Mouse (Mus musculus): Measurements from ENCODE around the gene Zfp296. TPM values are rescaled to one million over a fixed set of nuclear protein-coding genes. Genes with fewer than 3 reads are reported as not detected.

The Zfp296 gene
- total RNA-seq, 1 experiment, result 32.2 TPM

DNA sequence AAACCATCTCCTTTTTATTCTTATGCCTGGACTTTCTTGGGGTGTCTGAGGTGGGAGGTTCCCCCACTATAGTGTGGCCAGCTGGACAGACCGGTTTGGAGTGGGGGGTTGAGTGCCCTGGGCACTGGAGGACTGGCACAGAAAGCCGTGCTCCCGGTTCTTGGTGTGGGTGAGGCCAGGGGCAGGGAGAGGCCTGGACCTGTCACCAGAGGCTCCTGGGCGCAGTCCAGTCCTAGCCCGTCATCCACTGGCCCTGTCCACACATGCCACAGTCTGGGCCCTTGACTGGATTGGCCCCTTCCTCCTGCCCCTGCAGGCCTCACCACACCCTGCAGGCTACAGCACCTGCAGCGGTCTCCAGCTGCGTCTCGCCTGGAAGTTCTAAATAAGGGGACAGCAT lies 3.5 kb downstream of the Zfp296 start:
- TF ChIP-seq ZC3H11A (IDR thresholded peaks at IDR 0.05; ENCODE audit: borderline replicate concordance, low read depth, low read length) (no peak), CHD2 (IDR thresholded peaks at IDR 0.05; ENCODE audit: low read depth, low read length) (no peak), MAFK (IDR thresholded peaks at IDR 0.05; ENCODE audit: insufficient read depth, low read depth, low read length) (no peak), HCFC1 (IDR thresholded peaks at IDR 0.05; ENCODE audit: borderline replicate concordance, insufficient read depth, low read length) (no peak), ZNF384 (IDR thresholded peaks at IDR 0.05; ENCODE audit: low read depth, low read length) (no peak)
- H3K27ac ChIP-seq (ENCODE audit: insufficient read depth, low read depth, low read length, poor library complexity, severe bottlenecking), result no peak overlapping the region
- peaks cover 44% of the 10 kb centered on the region for H3K36me3 ChIP-seq (ENCODE audit: control insufficient read depth, insufficient read depth, low read length, poor library complexity, severe bottlenecking)
- H3K9me3 ChIP-seq (ENCODE audit: control insufficient read depth, insufficient read depth, low read depth, low read length), result no peaks in the 10 kb centered on the region
- no peak for DNase-seq (ENCODE audit: low read depth, low spot score)
- in situ Hi-C loops (cut with MboI; ENCODE audit: low sequenced_read_pairs in 2 of 2, unreplicated experiment in 2 of 2), result no loop called here
- no peak overlapping the region for H3K9ac ChIP-seq (ENCODE audit: insufficient read depth, low read depth, low read length, poor library complexity, severe bottlenecking)
- no peak overlapping the region for H3K4me3 ChIP-seq (ENCODE audit: insufficient read depth in 1 of 2, low read depth in 1 of 2, low read length in 2 of 2, poor library complexity in 1 of 2, severe bottlenecking in 1 of 2)
- H3K4me1 ChIP-seq (ENCODE audit: control insufficient read depth in 2 of 2, insufficient read depth in 2 of 2, low read length in 2 of 2, poor library complexity in 1 of 2), result peaks cover 1 to 33% of the 10 kb centered on the region in 2 experiments

DNA sequence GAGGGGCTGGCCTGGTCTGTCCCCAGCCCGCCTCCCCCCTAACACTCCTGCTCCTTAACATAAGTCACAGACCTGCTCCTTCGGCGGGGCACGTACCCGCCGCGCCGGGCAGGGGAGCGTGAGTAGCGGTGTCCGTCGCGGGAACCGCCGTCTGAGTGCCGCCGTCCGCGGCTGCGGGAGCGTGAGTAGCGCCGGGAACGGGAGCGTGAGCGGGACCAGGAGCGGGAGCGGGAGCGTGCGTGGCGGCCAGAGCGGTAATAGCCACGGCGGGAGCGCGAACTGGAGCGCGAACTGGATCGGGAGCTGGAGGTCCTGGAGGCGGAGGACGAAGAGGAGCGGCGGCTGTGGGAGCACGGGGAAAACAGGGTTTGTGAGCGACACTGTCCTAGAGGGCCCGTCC lies 9.2 kb downstream of the Zfp296 start:
- Histone ChIP-seq H3K4me3 (ENCODE audit: insufficient read depth in 1 of 2, low read depth in 1 of 2, low read length in 2 of 2, poor library complexity in 1 of 2, severe bottlenecking in 1 of 2) (peak overlapping the region; percentile 49 to 69; a peak in 3 of 4 replicates), H3K9ac (ENCODE audit: insufficient read depth, low read depth, low read length, poor library complexity, severe bottlenecking) (peak overlapping the region; percentile 70), H3K4me1 (ENCODE audit: control insufficient read depth in 2 of 2, insufficient read depth in 2 of 2, low read length in 2 of 2, poor library complexity in 1 of 2) (peaks cover 0 to 22% of the 10 kb centered on the region in 2 experiments; a peak in 3 of 4 replicates), H3K9me3 (ENCODE audit: control insufficient read depth, insufficient read depth, low read depth, low read length) (no peaks in the 10 kb centered on the region), H3K36me3 (ENCODE audit: control insufficient read depth, insufficient read depth, low read length, poor library complexity, severe bottlenecking) (peaks cover 63% of the 10 kb centered on the region), H3K27ac (ENCODE audit: insufficient read depth, low read depth, low read length, poor library complexity, severe bottlenecking) (no peak overlapping the region)
- in situ Hi-C loops (cut with MboI; ENCODE audit: low sequenced_read_pairs in 2 of 2, unreplicated experiment in 2 of 2), result no loop called here
- no peak for DNase-seq (ENCODE audit: low read depth, low spot score)
- TF ChIP-seq CHD2 (IDR thresholded peaks at IDR 0.05; ENCODE audit: low read depth, low read length), result peak; percentile 66; the same call in 1 of the 2 replicates
- TF ChIP-seq HCFC1 (IDR thresholded peaks at IDR 0.05; ENCODE audit: borderline replicate concordance, insufficient read depth, low read length), result no peak

DNA sequence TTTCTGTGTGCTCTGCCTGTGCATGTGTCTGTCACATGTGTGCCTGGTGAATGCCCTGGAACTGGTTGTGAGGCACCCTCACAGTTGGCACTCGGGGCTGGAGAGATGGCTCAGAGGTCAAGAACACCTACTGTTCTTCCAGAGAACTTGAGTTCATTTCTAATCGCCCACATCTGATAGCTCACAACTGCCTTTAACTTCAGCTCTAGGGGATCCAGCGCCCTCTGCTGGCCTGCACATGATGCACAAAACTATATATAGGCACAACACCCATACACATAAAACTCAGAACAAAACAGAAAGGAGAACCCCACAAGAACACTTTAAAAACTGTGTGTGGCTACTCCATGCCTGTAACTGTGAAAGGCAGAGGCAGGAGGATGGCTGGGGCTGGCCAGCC lies 12.1 kb downstream of the Zfp296 start:
- no peak overlapping the region for H3K27ac ChIP-seq (ENCODE audit: insufficient read depth, low read depth, low read length, poor library complexity, severe bottlenecking)
- no peak for DNase-seq (ENCODE audit: low read depth, low spot score)
- TF ChIP-seq MAFK (IDR thresholded peaks at IDR 0.05; ENCODE audit: insufficient read depth, low read depth, low read length) (no peak), ZNF384 (IDR thresholded peaks at IDR 0.05; ENCODE audit: low read depth, low read length) (no peak), HCFC1 (IDR thresholded peaks at IDR 0.05; ENCODE audit: borderline replicate concordance, insufficient read depth, low read length) (no peak), ZC3H11A (IDR thresholded peaks at IDR 0.05; ENCODE audit: borderline replicate concordance, low read depth, low read length) (no peak), CHD2 (IDR thresholded peaks at IDR 0.05; ENCODE audit: low read depth, low read length) (no peak)
- H3K9me3 ChIP-seq (ENCODE audit: control insufficient read depth, insufficient read depth, low read depth, low read length), result no peaks in the 10 kb centered on the region
- H3K4me1 ChIP-seq (ENCODE audit: control insufficient read depth in 2 of 2, insufficient read depth in 2 of 2, low read length in 2 of 2, poor library complexity in 1 of 2), result peaks cover 5 to 25% of the 10 kb centered on the region in 2 experiments; a peak in 3 of 4 replicates
- H3K9ac ChIP-seq (ENCODE audit: insufficient read depth, low read depth, low read length, poor library complexity, severe bottlenecking), result no peak overlapping the region
- peaks cover 63% of the 10 kb centered on the region for H3K36me3 ChIP-seq (ENCODE audit: control insufficient read depth, insufficient read depth, low read length, poor library complexity, severe bottlenecking)
- H3K4me3 ChIP-seq (ENCODE audit: insufficient read depth in 1 of 2, low read depth in 1 of 2, low read length in 2 of 2, poor library complexity in 1 of 2, severe bottlenecking in 1 of 2), result no peak overlapping the region
- in situ Hi-C loops (cut with MboI; ENCODE audit: low sequenced_read_pairs in 2 of 2, unreplicated experiment in 2 of 2), result no loop called here

DNA sequence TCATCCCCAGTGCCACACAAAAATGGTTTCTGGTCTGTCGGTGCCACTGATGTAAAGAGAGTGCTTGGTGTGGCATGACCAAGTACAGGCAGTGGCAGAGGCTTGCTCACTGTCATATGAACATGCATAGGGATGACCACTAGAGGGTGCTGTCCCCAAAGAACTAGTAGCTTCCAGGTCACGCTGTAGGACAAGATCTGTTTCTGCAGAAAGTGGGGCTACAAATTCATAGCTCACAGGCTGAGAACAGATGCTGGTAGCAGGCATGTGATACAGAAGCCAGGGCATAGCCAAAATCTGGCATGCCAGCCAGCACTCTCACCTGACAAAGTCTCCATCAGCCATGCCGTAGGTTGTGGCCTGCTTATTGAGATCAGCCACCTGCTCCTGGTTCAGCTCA lies 12.8 kb downstream of the Zfp296 start:
- Histone ChIP-seq H3K4me1 (ENCODE audit: control insufficient read depth in 2 of 2, insufficient read depth in 2 of 2, low read length in 2 of 2, poor library complexity in 1 of 2) (peaks cover 5 to 27% of the 10 kb centered on the region in 2 experiments; a peak in 3 of 4 replicates), H3K9ac (ENCODE audit: insufficient read depth, low read depth, low read length, poor library complexity, severe bottlenecking) (no peak overlapping the region), H3K27ac (ENCODE audit: insufficient read depth, low read depth, low read length, poor library complexity, severe bottlenecking) (no peak overlapping the region), H3K4me3 (ENCODE audit: insufficient read depth in 1 of 2, low read depth in 1 of 2, low read length in 2 of 2, poor library complexity in 1 of 2, severe bottlenecking in 1 of 2) (no peak overlapping the region), H3K9me3 (ENCODE audit: control insufficient read depth, insufficient read depth, low read depth, low read length) (no peaks in the 10 kb centered on the region), H3K36me3 (ENCODE audit: control insufficient read depth, insufficient read depth, low read length, poor library complexity, severe bottlenecking) (peaks cover 60% of the 10 kb centered on the region)
- in situ Hi-C loops (cut with MboI; ENCODE audit: low sequenced_read_pairs in 2 of 2, unreplicated experiment in 2 of 2), result no loop called here
- TF ChIP-seq ZC3H11A (IDR thresholded peaks at IDR 0.05; ENCODE audit: borderline replicate concordance, low read depth, low read length) (peak; percentile 44), MAFK (IDR thresholded peaks at IDR 0.05; ENCODE audit: insufficient read depth, low read depth, low read length) (no peak), CHD2 (IDR thresholded peaks at IDR 0.05; ENCODE audit: low read depth, low read length) (no peak), HCFC1 (IDR thresholded peaks at IDR 0.05; ENCODE audit: borderline replicate concordance, insufficient read depth, low read length) (no peak), ZNF384 (IDR thresholded peaks at IDR 0.05; ENCODE audit: low read depth, low read length) (no peak)
- DNase-seq (ENCODE audit: low read depth, low spot score), result peak; percentile 76
